Mouse (Mus musculus): ENCODE measurements around the gene R3hdm4.

DNA sequence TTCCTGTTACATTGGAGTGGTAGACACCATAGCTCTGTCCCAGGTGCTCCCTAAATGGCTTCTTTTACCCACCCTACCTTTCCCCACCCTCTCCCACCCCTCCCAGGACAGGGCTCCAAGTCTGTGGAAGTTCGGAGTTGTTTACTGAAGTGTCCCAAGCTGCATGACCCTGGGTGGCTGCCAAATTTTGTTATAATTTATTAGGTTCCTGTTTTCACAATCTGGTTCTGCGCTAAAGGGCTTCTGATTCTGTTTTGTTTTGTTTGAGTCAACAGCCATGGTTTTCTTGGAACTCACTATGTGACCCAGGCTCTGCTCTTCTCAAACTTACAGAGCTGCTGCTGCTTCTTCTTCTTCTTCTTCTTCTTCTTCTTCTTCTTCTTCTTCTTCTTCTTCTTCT, 31.6 kb downstream of the R3hdm4 start:
- TF ChIP-seq CTCF (IDR thresholded peaks at IDR 0.05; ENCODE audit: extremely low read depth, insufficient read depth, low read length) (no peak), POLR2A (IDR thresholded peaks at IDR 0.05; ENCODE audit: extremely low read depth, insufficient read depth, low read length) (no peak)

Data from cortical plate, adult 2 months (tissue).